Mouse (Mus musculus) cerebellum, adult 2 months (tissue): ENCODE measurements at regions not wholly inside any gene's neighbourhood (a gene's known extent, or its start where the extent isn't known, plus 50 kb on each side); places are given as distances from the start of the nearest gene placed in this dataset.

Source experiments
- DNase-seq, 2 experiments: peaks; one replicate each; pipeline ENCODE4 v3.0.0; 2021
- H3K27ac ChIP-seq: fragments of 200-500 bp; 2 replicates; pipeline ENCODE4 v1.5.1; 2012; ENCODE audit warnings: low read length, control low read depth, inconsistent platforms; ENCODE audit not compliant: insufficient read depth
- H3K27me3 ChIP-seq: fragments of 200-500 bp; 2 replicates; pipeline ENCODE4 v1.6.1; 2012; ENCODE audit warnings: inconsistent platforms, mild to moderate bottlenecking, low read length, moderate library complexity; ENCODE audit not compliant: control insufficient read depth, insufficient read depth
- H3K4me1 ChIP-seq: fragments of 200-500 bp; 2 replicates; pipeline ENCODE4 v1.6.1; 2011; ENCODE audit warnings: low read length; ENCODE audit not compliant: control insufficient read depth, insufficient read depth
- H3K4me3 ChIP-seq: fragments of 200-500 bp; replicated peaks from 2 replicates; pipeline ENCODE3; 2011; ENCODE audit warnings: mild to moderate bottlenecking, low read depth, low read length, control low read depth; ENCODE audit not compliant: insufficient read depth
- CTCF ChIP-seq: fragments of 200-500 bp; IDR thresholded peaks from 2 replicates; pipeline ENCODE4 v1.5.1; 2011; ENCODE audit warnings: low read depth, mild to moderate bottlenecking, control low read depth, low read length, moderate library complexity, borderline replicate concordance; ENCODE audit not compliant: insufficient read depth
- POLR2A ChIP-seq: fragments of 200-500 bp; IDR thresholded peaks from 2 replicates; pipeline ENCODE4 v1.6.1; 2011; ENCODE audit warnings: low read length, control low read depth, borderline replicate concordance; ENCODE audit not compliant: insufficient read depth
- WGBS: fragments of 180-500 bp; shearing (Covaris S2); methylation state at CpG from one replicate; pipeline ENCODE4 v1.1.7; 2018; 5-methylcytosine and 5-hydroxymethylcytosine counted together

GRCm38 (mm10) chr4:137117471-137118331 lies 69.1 kb upstream of the Zbtb40 start:
- 12% methylated on average over 27 of the region's 27 CpGs for WGBS
- no peaks in the 10 kb centered on the region for H3K4me1 ChIP-seq
- TF ChIP-seq CTCF: no peak
- no peak overlapping the region for H3K27ac ChIP-seq
- no peak overlapping the region for H3K4me3 ChIP-seq
- H3K27me3 ChIP-seq: no peaks in the 10 kb centered on the region
- DNase-seq: peak; percentile 12 to 19

DNA sequence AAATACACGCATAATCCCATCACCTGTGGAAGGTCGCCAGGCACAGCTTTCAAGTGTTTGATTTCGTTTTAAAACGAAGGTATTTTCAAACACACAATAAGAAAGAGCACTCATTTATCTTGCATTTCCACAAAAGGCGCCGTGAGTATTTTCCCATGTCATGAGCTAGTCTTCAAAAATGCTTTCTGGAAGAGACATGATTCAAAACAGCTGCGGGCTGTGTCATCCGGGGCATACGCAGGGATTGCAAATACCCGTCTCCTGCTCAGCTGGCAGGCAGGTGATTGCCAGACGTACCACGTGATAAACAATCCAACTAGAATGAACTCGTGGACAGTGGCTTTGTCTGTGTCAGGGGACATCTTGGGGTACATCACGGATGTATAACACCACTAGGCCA lies 66.5 kb upstream of the Zbtb40 start:
- no peak overlapping the region for H3K4me3 ChIP-seq
- DNase-seq: no peak
- H3K4me1 ChIP-seq: peaks cover 6% of the 10 kb centered on the region; the same call in 1 of the 2 replicates
- WGBS: 74% methylated on average over 14 of the region's 14 CpGs
- no peak overlapping the region for H3K27ac ChIP-seq
- TF ChIP-seq POLR2A (no peak), CTCF (no peak)
- no peaks in the 10 kb centered on the region for H3K27me3 ChIP-seq

- WGBS: 7% methylated on average over 10 of the region's 10 CpGs
- DNase-seq: peak; percentile 40 to 71
- Histone ChIP-seq H3K4me3 (peak overlapping the region; percentile 2), H3K27me3 (no peaks in the 10 kb centered on the region), H3K27ac (no peak overlapping the region), H3K4me1 (peaks cover 11% of the 10 kb centered on the region)
- no peak for TF ChIP-seq CTCF
- no peak for TF ChIP-seq POLR2A
Observed at GRCm38 (mm10) chr4:137110276-137110675, 61.7 kb upstream of the Zbtb40 start.

DNA sequence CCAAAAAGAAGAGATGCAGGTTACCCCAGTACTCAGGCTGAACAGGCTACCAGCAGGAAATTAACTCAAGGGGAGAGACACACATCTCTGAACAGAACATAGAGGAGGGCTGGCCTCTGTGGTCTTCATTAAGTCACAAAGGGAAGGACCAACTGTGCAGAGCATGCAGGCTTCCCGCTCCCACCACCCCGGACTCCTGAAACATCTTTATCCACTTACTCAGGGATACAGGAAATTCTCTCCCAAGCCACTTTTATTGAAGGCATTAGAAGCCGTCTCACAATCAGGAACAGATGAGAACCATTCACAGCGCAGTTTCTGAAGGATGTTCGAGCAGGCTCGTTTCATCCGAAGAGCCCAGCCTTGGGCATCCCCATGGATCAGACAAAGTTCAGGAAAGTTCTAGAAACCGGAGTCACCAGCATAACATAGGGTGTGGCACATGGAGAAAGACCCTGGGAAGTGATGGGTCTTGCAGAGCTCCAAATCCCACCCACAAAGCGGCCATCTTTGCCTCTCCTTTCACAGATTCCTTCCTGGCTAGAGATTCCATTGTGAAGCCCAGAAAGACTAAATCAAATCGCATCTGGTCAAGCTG lies 55.9 kb upstream of the Zbtb40 start:
- H3K27ac ChIP-seq: no peak overlapping the region
- 79% methylated on average over 10 of the region's 10 CpGs for WGBS
- H3K4me1 ChIP-seq: no peaks in the 10 kb centered on the region; the same call in 1 of the 2 replicates
- no peak overlapping the region for H3K4me3 ChIP-seq
- no peak for TF ChIP-seq CTCF
- H3K27me3 ChIP-seq: no peaks in the 10 kb centered on the region
- no peak for DNase-seq

DNA sequence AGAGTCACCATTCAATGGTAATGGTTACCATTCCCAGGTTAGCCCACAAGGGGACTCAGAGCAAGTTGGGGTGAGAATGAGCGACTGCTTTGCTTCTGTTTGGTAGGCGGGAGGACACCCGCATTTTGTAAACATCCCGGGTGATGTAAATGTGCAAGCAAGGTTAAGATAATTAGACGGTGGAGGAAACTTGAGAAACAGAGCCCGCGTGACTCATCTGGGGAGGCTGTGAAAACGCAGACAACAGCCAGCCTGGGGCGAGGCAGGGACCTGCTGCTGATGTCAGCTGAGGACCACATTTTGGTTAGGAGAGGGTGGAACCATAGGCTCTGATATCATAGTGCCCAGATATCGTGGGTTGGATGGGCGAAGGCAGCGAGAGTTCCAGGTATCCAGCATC lies 52.6 kb upstream of the Zbtb40 start:
- Histone ChIP-seq H3K27me3 (no peaks in the 10 kb centered on the region), H3K27ac (no peak overlapping the region), H3K4me3 (no peak overlapping the region), H3K4me1 (peaks cover 4% of the 10 kb centered on the region)
- TF ChIP-seq CTCF (no peak), POLR2A (no peak)
- 95% methylated on average over 12 of the region's 12 CpGs for WGBS
- no peak for DNase-seq

GRCm38 (mm10) chr4:137100756-137101155 lies 52.2 kb upstream of the Zbtb40 start:
- WGBS: 87% methylated on average over 4 of the region's 4 CpGs
- H3K27me3 ChIP-seq: no peaks in the 10 kb centered on the region

More at GRCm38 (mm10) chr4:137100756-137101155, 52.2 kb upstream of the Zbtb40 start:
- TF ChIP-seq CTCF: no peak
- TF ChIP-seq POLR2A: no peak
- Histone ChIP-seq H3K27ac (no peak overlapping the region), H3K4me3 (no peak overlapping the region), H3K4me1 (peaks cover 4% of the 10 kb centered on the region)
- no peak for DNase-seq
